Mouse (Mus musculus) hematopoietic stem cell, adult 5-6 weeks (primary cell): ENCODE data around the gene Serpina3k. TPM values are rescaled to one million over a fixed set of nuclear protein-coding genes. Genes with fewer than 3 reads are reported as not detected.
"Not testable (repeated sequence)": the region's sequence is repeated elsewhere in the genome, so short reads cannot be mapped to it uniquely, and the experiment has no call there.

Source experiments
- ATAC-seq, 2 experiments: fragments of 125-278 bp in 1 of 2; replicated peaks in 1 of 2; 2 replicates each; pipeline ENCODE4 v1.8.0; 2016 to 2017; ENCODE audit warnings: inconsistent platforms in 2 of 2, mild to moderate bottlenecking in 2 of 2, moderate number of reproducible peaks in 2 of 2, low read depth in 1 of 2, moderate TSS enrichment in 1 of 2; ENCODE audit not compliant: low FRiP score in 2 of 2, poor library complexity in 2 of 2, severe bottlenecking in 2 of 2, insufficient read depth in 1 of 2, low TSS enrichment in 1 of 2
- total RNA-seq: library from RNA; stranded (forward); fragments of 172-1452, 232-1000 nt; gene quantifications from 2 replicates; pipeline ENCODE4 v1.2.3, GENCODE M21; 2017

The Serpina3k gene
- total RNA-seq: not detected in 2 replicates

- ATAC-seq: not testable (repeated sequence)
These were observed at the start of gene Serpina3k, which contains the start of gene Serpina3m for GRCm38 (mm10) chr12:104338226-104338625. Gene Serpina3k (plus strand): TSS chr12:104338486. Gene Serpina3m (plus strand): TSS chr12:104338486.

- ATAC-seq: no peak
These were observed 48.4 kb upstream of the Serpina3k start for GRCm38 (mm10) chr12:104289872-104290271.

DNA sequence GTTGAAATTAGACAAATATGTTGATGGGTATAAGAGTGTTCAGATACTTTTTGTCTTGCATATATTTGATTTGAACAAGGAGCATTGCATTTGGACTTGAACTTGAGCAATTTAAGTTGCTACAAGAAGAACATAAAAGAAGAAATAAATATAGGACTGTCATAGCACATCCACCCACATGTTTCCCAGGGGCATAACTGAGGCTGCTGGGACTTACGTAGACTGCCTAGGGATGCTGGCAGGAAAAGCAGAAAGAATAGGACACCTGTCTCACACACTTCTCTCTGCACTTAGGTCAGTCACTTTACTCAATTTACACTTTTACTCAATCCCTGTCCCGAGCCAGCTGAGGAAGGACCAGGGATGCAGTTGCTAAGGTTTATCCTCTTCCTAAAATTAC is 44.3 kb upstream of the Serpina3k start:
- ATAC-seq: no peak

- no peak for ATAC-seq
These were observed 40.2 kb upstream of the Serpina3k start for GRCm38 (mm10) chr12:104298049-104298448.

GRCm38 (mm10) chr12:104305991-104306390 is 32.3 kb upstream of the Serpina3k start:
- no peak for ATAC-seq

DNA sequence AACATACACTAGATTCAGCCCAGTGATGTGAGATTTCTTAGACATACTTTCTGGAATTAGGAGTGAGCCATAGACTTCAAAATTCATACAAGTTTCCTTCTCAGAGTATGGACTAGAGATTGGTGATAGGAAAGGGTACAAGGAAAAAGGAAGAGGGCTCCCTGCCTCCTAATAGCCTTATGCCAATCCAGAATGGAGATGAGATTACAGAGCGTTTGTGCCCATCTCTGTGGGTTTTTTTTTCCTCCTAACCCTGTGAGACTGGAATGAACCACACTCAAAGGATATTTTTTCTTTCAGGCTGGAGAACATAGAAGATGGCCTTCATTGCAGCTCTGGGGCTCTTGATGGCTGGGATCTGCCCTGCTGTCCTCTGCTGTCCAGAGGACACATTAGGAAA is 24.0 kb upstream of the Serpina3k start, which contains the start of gene Serpina3j:
Serpina3j (plus strand) TSS at position 301 of the 400 bp plus-strand sequence.
- no peak for ATAC-seq

GRCm38 (mm10) chr12:104322454-104322853 is 15.8 kb upstream of the Serpina3k start:
- no peak for ATAC-seq

DNA sequence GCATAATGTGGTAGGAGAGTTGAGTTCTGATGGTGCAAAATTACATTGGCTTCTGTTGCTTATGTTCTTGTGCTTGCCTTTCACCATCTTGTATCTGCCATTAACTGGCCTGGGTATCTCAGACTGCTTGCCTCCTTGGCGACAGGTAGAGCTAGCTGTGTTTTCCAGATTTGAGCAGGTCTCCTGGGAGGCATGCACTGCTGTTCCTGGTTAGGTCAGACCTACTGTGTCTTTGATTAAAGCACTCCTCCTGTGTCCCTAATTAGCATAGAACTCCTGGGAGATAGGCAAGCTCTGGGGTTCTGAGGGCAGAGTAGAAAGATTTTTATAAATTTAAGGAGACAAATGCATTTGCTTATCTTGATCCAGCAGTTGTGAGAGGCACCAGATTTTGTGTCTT is 6.6 kb upstream of the Serpina3k start:
- ATAC-seq: no peak

DNA sequence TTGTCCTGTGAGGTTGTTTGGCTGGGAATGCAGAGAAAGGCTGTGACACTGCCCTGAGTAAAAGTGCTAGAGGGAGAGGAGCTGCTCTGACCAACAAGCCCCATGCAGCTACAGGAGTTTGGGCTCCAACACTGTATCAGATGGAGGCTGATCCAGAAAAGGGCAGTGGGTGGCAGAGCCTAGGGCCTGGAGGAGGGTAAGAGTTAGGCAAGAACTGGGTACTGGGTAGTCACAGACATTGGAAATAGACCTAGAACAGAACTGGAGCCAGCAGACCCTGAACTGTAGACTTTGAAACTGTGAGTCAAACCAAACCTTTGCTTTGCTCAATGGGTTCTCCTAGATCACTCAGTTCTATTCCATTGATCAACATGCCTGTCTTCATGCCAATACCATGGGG is 1.4 kb upstream of the Serpina3k start:
- ATAC-seq: not testable (repeated sequence)

- no peak for ATAC-seq
These were observed 419 bp downstream of the Serpina3k start for GRCm38 (mm10) chr12:104338705-104339104.

DNA sequence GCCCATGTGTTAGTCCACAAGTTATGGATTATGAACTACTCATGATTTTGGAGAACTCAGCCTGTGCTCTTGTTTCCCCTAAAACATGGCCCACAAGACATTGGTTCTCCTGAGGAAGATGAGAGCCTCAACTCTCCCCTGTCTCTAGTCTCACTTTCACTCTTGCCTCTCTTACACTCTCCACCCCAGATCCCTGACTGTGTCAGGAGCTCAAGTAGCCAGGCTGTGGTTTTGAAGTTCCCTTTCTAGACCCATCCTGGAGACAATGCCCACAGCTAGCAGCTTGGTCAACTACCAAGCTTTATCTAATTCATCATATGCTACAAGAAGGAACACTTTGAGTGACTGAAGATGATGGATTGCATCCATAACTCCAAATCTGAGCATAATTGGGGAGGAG is 4.2 kb downstream of the Serpina3k start:
- peak; percentile 42 to 58 for ATAC-seq

DNA sequence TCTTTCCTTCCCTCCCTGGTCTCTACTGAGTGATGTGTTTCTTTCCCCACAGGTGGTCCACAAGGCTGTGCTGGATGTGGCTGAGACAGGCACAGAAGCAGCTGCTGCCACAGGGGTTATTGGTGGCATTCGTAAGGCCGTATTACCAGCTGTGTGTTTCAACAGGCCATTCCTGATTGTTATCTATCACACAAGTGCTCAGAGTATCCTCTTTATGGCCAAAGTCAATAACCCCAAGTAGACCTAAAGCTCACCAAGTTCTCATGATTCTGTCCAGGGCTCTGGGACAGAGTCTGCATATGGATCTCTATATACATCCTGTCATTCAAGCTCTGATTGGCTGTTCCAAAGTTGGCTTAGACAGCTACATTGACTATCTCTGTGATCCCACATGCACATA is 6.9 kb downstream of the Serpina3k start:
- no peak for ATAC-seq

GRCm38 (mm10) chr12:104345707-104346106 is 7.4 kb downstream of the Serpina3k start:
- no peak for ATAC-seq

DNA sequence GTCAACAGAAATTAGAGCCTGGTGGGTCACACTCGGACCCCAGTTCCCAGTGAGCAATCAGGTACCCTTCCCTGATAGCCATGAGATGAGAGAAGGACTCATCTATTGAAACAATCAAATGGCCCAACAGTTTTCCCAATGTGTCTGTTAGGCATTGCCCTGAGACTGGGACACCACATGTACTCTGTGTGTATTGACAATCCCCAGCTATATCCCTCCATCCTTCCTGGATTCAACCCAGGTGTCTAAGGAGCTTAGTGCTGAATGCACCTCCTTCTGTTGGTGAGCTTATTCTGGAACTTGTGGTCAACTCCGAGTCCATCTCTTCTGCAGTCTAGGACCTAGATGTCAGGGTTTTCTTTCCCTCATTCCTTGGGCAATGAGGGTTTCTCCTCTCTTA is 8.8 kb downstream of the Serpina3k start:
- ATAC-seq: no peak

GRCm38 (mm10) chr12:104351812-104352211 is 13.5 kb downstream of the Serpina3k start:
- peak; percentile 56 to 65; a peak in 3 of 4 replicates for ATAC-seq

GRCm38 (mm10) chr12:104356006-104356405 is 17.7 kb downstream of the Serpina3k start:
- ATAC-seq: peak; percentile 59 to 78

- no peak for ATAC-seq
These were observed 31.7 kb downstream of the Serpina3k start for GRCm38 (mm10) chr12:104369986-104370385.

- ATAC-seq: not testable (repeated sequence)
These were observed 38.9 kb downstream of the Serpina3k start for GRCm38 (mm10) chr12:104377179-104377578.

DNA sequence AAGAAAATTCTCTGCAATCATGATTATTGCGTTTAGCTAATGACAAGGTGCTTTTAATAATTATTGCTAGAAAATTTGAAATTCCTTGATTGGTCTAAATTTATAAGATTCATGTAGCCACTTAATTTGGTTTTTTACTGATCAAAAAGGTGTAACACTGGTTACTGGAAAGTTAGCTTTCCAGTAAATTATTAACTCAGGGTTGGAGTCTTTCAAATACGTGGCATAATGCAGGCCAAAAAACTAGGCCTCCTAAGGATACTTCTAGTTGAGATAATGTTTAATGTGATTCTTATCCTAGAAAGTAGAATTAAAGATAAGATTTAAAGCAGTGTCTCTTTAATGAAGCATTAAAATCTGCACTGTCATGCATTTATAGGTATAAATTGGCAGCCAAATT is 40.1 kb downstream of the Serpina3k start:
- ATAC-seq: not testable (repeated sequence)
